Mouse (Mus musculus): ENCODE results near the gene Serinc1.

DNA sequence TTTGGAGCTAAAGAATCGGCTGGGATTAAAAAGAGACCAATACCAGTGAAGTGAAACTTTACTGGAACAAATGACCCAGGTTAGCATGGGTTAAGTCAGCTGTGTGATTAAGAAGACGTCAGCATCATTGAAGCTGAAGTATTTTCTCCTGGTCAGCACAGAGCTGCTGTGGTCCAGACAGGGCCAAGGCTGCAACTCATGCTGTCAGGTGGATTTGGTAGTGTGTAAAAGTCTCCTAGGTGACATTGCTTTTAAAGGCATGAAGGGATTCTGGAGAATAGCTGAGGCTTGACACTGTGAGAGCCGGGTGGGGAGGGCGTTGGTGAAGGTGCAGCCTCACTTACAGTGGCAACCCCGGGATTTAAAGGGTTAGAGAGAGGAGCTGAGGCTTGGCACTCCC, 50.6 kb downstream of the Serinc1 start:
- TF ChIP-seq CTCF (IDR thresholded peaks at IDR 0.05; ENCODE audit: low read depth) (no peak), EP300 (optimal IDR thresholded peaks at IDR 0.05) (no peak)
